Mouse (Mus musculus) bone marrow macrophage, adult 2 months (primary cell): ENCODE results near the gene Sel1l3.

ENCODE experiments used
- CTCF ChIP-seq: IDR thresholded peaks from 2 replicates; pipeline ENCODE4 v1.5.1; 2012; ENCODE audit warnings: low read depth, mild to moderate bottlenecking, low read length, moderate library complexity
- POLR2A ChIP-seq: IDR thresholded peaks from 2 replicates; pipeline ENCODE4 v1.6.1; 2012; ENCODE audit warnings: mild to moderate bottlenecking, low read depth, low read length, borderline replicate concordance

DNA sequence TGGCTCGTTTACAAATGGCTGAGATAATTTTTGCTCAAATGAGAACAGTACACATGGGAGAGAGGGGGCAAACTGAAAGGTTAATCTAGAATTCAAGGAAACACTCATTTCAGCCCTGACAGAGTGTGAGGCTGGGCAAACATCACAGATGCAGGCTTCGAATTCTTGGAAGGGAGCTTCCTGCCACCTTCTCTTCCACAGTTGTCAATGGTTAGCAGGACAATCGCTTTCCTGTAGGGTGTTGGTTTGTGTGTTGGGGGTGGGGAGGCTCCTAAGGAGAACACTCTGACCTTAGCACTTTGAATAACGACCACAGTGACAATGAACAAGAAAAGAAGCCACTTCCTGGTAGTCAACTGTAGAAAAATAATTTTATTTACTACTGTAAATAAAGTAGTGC, 107.0 kb downstream of the Sel1l3 start:
- TF ChIP-seq CTCF = no peak
- no peak for TF ChIP-seq POLR2A
